Mouse (Mus musculus) spleen, postnatal 14 days (tissue): ENCODE data around the gene Olfr1347.
"Not testable (repeated sequence)": the region's sequence is repeated elsewhere in the genome, so short reads cannot be mapped to it uniquely, and the experiment has no call there.

Source experiments
- DNase-seq, 2 experiments: peaks; one replicate each; pipeline ENCODE4 v3.0.0; 2021 to 2022; ENCODE audit warnings: low spot score in 2 of 2

The Olfr1347 gene

DNA sequence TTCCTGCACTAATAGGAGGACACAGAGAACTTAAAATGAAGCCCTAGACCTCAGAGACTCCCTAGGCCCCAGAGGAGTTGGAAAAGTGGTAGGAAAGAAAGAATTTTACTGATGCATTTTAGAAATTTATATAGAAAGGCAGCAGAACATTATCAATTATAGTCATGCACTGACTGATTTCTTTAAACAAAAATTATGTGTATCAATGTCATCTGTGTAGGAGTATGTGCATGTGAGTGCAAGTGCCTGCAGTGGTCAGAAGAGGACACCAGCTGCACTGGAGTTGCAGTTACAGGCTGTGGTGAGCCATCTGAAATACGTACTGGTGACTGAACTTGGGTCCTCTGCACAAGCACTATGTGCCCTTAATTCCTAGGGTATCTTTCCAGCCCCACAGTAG is at the start of gene Olfr1347:
Gene Olfr1347 (minus strand): TSS at position 101 of the 400 bp plus-strand sequence.
- no peak for DNase-seq

- DNase-seq = no peak
Observed at GRCm38 (mm10) chr7:6526141-6526540, 26.6 kb upstream of the Olfr1347 start.

GRCm38 (mm10) chr7:6525001-6525400 is 25.4 kb upstream of the Olfr1347 start:
- DNase-seq = no peak

DNA sequence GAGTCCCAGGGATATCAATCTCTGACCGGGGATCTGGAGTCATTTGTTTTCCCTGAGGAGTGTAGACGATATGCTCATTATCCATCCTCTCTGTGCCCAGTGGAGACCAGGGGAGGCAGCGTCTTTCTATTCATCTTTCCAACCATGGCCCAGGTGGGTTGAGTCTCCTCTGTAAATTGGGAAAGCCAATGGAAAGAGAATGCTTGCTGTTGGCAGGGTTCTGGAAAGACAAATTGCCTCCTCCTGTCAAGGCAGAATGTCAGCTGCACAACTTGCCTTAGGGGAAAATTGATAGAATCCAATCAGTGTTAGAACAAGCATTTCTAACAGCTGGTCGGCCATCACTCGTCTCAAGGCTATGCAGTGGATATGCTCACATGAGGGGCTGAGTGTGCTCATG is 23.3 kb upstream of the Olfr1347 start, which contains the start of gene Olfr1349:
Gene Olfr1349 (minus strand): TSS at position 101 of the 400 bp plus-strand sequence.
- DNase-seq = no peak

DNA sequence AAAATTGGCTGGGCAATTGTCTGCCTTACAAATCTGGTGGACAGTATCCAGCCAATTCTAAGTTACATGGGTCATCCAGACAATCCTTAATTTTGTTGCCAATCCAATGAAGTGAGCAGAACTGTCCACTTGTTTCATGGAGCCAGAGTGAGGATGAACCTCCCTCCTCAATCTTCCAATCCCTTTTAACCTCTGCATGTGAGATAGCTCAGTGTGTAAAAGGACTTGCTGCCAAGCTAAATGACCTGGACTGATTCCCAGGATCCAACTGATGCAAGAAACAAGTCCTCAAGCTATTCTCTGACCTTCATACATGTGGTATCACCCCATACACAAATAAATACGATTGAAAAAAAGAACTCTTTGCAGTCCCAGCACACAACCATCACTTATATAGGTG is 22.1 kb upstream of the Olfr1347 start:
- no peak for DNase-seq

DNA sequence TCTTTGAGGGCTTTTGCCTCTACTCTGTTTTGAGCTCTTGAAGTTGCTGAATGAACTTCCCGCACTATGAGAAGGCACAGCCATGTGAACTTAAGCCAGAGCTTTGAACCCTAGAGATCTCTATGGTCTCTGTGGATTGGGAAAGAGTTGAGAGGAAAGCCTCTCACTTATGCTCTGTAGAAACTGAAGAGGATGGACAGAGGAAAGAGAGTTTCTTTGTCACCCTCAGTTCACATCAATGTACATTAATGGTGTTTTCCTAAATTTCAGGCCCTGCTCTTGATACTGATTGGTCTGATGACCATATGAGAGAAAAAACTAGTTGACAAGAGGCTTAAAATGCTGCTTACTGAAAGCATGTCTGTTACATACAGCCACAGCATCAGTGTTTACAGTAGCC is 9.1 kb upstream of the Olfr1347 start, which contains the start of gene Olfr1348:
Gene Olfr1348 (minus strand): TSS at position 101 of the 400 bp plus-strand sequence.
- DNase-seq = no peak

- DNase-seq = no peak
Observed at GRCm38 (mm10) chr7:6486841-6487240, 12.7 kb downstream of the Olfr1347 start, which contains the start of gene Olfr5. Gene Olfr5 (minus strand): TSS chr7:6486941.

- not testable (repeated sequence) for DNase-seq
Observed at GRCm38 (mm10) chr7:6477633-6478032, 21.9 kb downstream of the Olfr1347 start.

- DNase-seq = no peak
Observed at GRCm38 (mm10) chr7:6466951-6467350, 32.6 kb downstream of the Olfr1347 start, which contains the start of gene Olfr1346. Gene Olfr1346 (plus strand): TSS chr7:6467101.

- no peak for DNase-seq
Observed at GRCm38 (mm10) chr7:6456399-6456798, 43.2 kb downstream of the Olfr1347 start.

GRCm38 (mm10) chr7:6455868-6456267 is 43.7 kb downstream of the Olfr1347 start, which contains the start of gene Olfr1336:
Gene Olfr1336 (plus strand): TSS chr7:6456168.
- DNase-seq = no peak

DNA sequence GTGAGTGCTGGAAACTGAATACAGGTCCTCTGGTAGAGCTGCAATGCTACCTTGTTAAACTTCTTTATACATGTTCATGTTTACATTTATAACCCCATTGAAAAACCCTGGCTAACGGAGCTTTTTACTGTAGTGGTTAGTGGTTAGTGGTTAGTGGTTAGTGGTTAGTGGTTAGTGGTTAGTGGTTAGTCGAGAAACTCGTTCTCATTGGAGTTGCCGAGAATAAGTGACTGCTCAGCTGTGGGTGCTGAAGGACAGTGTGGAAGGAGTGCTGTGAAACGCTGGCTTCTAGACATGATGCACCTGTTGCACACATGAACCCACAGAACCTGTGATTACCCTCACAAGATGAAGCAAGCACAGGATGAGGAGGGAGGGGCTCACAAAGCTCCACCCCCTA is 51.8 kb downstream of the Olfr1347 start:
- DNase-seq = no peak

DNA sequence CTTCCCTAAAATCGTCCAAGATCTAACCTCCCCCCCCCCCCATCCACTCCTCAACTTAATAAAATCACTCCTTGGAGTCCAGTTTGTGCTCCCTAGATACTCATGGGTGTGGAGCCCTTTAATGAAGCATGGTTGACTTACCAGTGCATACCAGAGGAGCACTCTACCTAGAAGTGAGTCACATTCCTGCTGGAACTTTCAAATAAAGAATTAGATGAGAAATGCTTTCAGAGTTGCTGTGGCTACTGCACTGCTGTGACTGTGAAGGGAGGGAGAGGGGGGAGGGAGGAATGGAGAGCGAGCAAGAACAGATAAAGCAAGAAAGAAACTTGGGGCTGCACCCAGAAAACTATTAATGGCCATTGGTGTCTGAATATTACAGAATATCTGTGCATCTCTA is 58.4 kb downstream of the Olfr1347 start:
- no peak for DNase-seq

- DNase-seq = no peak
Observed at GRCm38 (mm10) chr7:6438388-6438787, 61.2 kb downstream of the Olfr1347 start, which contains the start of gene Olfr1344. Gene Olfr1344 (plus strand): TSS chr7:6438688.
